Mouse (Mus musculus): ENCODE results near the gene Snx29. TPM values are rescaled to one million over a fixed set of nuclear protein-coding genes. Genes with fewer than 3 reads are reported as not detected.

Gene Snx29
- total RNA-seq, 2 experiments from 2014 or later, result 32.1 to 33.4 TPM

DNA sequence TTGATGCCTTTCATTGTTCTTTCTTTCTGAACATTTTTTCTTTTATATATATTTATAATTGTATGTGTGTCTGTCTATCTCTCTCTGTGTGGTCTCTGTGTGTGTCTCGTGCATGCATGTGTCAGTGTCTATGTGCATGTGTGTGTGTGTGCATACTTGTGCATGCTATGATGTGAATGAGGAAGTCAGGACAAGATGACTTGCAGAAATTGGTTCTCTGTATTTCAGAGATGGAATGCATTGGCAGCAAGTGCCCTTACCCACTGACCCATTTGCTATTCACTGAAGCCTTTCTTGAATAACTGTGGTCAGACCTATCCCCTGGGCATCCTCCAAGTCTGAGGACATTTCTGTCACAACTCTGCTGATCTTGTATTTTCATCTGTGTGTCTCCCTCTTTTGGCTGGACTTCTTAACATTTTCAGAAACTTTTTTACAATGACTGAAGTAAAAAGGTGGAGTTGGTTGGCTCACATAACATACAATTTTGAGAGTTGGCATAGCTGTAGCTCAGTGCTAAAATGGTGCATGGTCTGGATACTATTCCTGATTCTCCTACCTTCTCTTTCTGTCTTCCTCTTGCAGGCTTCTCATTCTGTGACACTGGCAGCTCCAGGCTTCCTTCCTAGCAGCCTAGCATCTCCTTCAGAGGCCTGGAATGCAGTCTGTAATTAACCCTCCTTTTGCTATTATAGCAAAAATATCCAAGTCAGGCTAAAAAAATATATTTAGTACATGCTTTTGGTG is 278.8 kb downstream of the Snx29 start:
- DNase-seq (ENCODE audit: extremely low spot score in 1 of 2, low spot score in 2 of 2), result no peak
- intact Hi-C loops (cut with DNase I), result loop anchor here (10.0 kb wide), 1 partner anchor 137 kb away; no protein-coding TSS in a partner anchor

DNA sequence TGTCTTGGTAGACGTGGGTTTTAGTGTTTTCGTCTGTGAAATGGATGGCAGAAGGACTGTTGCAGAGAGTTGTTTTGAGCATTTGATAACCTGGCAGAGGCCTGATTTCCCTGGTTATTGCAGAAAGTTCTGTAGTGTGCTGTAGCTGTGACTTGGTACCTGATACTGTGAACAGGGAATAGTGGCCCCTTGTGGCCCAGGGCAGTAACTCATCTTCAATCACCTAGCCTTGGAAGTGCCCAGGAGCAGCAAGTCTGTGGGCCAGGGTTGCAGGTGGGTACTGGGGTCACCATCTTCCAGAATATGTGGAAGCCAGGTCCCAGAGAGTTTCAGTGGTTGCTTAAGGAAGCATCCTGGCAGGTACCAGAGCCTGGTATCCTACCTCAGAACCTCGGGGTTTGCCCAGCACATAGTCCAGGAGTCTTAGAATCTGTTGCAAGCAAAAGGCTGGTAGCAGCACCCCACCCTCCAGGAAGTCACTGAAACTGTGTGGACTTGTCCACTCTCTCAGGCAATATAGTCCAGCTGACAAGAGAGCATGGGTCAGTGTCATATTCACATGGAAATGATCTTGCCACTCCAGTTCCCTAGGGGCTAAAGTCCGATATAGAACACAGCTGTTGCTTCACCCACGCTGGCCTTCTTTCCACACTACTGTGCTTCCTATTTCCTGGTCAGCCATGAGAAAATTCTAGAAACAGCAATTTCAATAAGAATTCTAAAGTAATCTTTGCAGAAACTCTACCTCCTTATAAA is 281.1 kb downstream of the Snx29 start:
- peak in 1 of 2 experiments; percentile 39 for DNase-seq (ENCODE audit: extremely low spot score in 1 of 2, low spot score in 2 of 2)
- intact Hi-C loops (cut with DNase I), result loop anchor here (10.0 kb wide), 1 partner anchor 139 kb away; no protein-coding TSS in a partner anchor

DNA sequence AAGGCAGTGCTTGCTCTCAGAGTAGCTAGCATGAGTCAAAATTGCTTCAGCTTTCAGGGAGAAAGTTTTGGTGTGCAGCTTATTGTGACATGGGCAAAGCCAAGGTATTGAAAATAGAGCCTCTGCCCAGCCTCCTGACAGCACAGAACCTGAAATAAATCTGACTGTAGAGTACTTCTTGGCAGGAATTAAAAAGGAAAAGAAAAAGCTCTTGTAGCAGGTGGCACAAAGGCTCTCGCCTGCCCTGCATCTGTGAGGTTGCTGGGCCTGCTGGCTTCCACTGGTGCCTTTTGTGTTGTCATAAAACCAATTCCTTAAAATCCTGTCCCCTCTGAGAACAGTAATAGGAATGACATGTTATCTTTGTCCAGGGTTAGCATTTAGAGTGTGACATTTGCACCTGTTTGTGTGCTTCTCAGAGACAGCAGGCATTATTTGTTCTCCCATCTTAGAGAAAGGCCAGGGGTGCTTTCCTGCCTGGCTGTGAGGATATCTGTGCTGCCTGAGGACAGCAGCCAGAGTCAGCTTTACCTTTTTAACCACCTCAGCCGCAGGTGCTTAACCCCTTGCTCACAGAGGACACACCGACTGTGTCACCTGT is 289.9 kb downstream of the Snx29 start:
- no peak for DNase-seq (ENCODE audit: extremely low spot score in 1 of 2, low spot score in 2 of 2)
- intact Hi-C loops (cut with DNase I), result no loop called here

DNA sequence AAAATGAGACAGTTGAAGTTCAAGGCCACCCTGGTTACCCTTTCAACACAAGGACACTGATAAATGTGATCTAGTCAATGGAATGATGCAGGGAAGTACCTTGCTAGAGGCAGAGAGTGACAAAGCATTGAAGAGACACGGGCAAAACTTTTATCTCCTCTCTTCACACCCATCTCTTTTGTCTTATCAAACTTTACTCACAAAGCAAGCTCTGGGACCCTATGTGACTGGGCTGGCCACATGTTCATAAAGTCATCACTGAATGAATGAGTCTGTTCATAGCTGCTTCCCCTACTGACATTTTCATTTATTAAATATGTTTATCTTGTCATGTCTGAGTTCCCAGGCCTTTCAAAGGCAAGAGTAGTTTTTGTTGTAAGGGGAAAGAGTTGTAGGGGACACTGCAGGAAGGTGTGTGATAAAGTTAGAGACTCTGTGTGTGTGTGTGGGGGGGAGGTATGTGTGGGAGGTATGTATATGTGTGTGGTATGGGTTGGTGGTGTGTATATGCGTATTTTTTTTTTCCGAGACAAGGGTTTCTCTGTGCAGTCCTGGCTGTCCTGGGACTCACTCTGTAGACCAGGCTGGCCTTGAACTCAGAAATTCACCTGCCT is 291.8 kb downstream of the Snx29 start:
- intact Hi-C loops (cut with DNase I), result no loop called here
- DNase-seq (ENCODE audit: extremely low spot score in 1 of 2, low spot score in 2 of 2), result no peak

- no peak for DNase-seq (ENCODE audit: extremely low spot score in 1 of 2, low spot score in 2 of 2)
- intact Hi-C loops (cut with DNase I), result no loop called here
Observed at GRCm38 (mm10) chr16:11615633-11616032, 292.9 kb downstream of the Snx29 start.

GRCm38 (mm10) chr16:11619951-11620350 is 297.2 kb downstream of the Snx29 start:
- no peak for DNase-seq (ENCODE audit: extremely low spot score in 1 of 2, low spot score in 2 of 2)
- intact Hi-C loops (cut with DNase I), result no loop called here

DNA sequence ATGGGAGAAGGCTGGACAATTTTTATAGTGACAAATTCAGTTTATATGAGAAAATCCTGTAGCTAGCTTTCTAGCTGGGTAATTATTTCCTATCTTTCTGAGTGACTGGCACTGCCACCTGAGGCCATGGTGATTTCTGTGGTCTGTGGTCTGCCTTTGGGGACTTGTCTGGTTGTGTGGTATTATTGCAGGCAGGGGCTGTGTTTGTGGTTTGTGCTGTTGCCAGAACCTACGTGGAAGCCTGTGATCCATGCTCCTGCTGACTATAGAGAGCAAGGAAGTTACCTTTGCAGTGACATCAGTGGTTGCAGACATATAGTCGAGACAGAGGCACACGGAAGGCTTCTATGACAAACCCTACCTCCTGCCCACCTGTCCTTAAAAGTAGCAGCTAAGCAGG is 298.3 kb downstream of the Snx29 start:
- no peak for DNase-seq (ENCODE audit: extremely low spot score in 1 of 2, low spot score in 2 of 2)
- intact Hi-C loops (cut with DNase I), result no loop called here

- intact Hi-C loops (cut with DNase I), result no loop called here
- DNase-seq (ENCODE audit: extremely low spot score in 1 of 2, low spot score in 2 of 2), result no peak
Observed at GRCm38 (mm10) chr16:11621664-11622063, 299.0 kb downstream of the Snx29 start.

GRCm38 (mm10) chr16:11623032-11623431 is 300.3 kb downstream of the Snx29 start:
- no peak for DNase-seq (ENCODE audit: extremely low spot score in 1 of 2, low spot score in 2 of 2)
- intact Hi-C loops (cut with DNase I), result no loop called here

GRCm38 (mm10) chr16:11624121-11624520 is 301.4 kb downstream of the Snx29 start:
- intact Hi-C loops (cut with DNase I), result no loop called here
- no peak for DNase-seq (ENCODE audit: extremely low spot score in 1 of 2, low spot score in 2 of 2)

DNA sequence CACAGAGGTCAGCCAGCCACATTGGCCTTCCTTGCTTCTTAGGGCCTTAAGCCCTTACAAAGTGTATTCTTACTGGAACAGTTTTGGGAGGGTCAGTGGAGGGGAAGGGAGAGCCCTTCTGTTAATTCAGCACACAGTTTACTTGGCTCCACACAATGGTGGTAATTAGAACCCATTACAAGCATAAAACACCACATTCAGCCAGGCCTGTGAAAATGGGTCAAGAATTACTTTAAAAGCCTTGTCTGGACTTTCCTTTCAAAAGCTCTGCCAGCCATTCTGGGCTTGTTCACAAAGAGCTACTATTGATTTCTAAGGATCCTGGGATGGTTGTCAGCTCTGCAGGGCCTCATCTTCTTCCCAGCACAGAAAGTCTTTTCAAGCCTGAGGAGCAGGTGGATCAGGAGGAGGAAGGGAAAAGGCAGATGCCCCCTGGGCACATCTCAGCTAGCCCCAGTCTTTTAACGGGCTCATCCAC is 303.3 kb downstream of the Snx29 start:
- intact Hi-C loops (cut with DNase I), result no loop called here
- peak in 1 of 2 experiments; percentile 52 for DNase-seq (ENCODE audit: extremely low spot score in 1 of 2, low spot score in 2 of 2)

GRCm38 (mm10) chr16:11626616-11627015 is 303.9 kb downstream of the Snx29 start:
- intact Hi-C loops (cut with DNase I), result no loop called here

GRCm38 (mm10) chr16:11627866-11628638 is 305.3 kb downstream of the Snx29 start:
- no peak for DNase-seq (ENCODE audit: extremely low spot score in 1 of 2, low spot score in 2 of 2)
- intact Hi-C loops (cut with DNase I), result no loop called here

More at GRCm38 (mm10) chr16:11626616-11627015, 303.9 kb downstream of the Snx29 start:
- no peak for DNase-seq (ENCODE audit: extremely low spot score in 1 of 2, low spot score in 2 of 2)

DNA sequence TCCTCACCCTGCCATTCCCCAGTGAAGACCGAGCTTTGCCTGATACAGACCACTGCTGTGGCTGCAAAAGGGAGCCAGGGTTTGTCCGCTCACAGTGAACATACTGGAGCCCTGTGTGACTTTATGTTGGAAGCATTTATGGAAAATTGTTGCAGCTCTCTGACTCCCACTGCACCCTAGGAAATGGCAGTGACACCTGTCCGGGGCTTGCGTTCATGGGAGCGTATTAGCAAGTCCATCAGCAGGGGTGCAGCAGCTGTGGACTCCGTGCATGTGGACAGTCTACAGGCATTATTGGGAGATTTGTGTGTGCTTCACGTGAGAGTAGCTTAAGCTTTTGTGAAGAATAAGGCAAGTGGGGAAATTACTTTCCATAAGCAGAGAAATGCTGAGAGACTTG is 307.0 kb downstream of the Snx29 start:
- DNase-seq (ENCODE audit: extremely low spot score in 1 of 2, low spot score in 2 of 2), result no peak
- intact Hi-C loops (cut with DNase I), result no loop called here

- intact Hi-C loops (cut with DNase I), result no loop called here
- no peak for DNase-seq (ENCODE audit: extremely low spot score in 1 of 2, low spot score in 2 of 2)
Observed at GRCm38 (mm10) chr16:11630489-11630888, 307.8 kb downstream of the Snx29 start.

DNA sequence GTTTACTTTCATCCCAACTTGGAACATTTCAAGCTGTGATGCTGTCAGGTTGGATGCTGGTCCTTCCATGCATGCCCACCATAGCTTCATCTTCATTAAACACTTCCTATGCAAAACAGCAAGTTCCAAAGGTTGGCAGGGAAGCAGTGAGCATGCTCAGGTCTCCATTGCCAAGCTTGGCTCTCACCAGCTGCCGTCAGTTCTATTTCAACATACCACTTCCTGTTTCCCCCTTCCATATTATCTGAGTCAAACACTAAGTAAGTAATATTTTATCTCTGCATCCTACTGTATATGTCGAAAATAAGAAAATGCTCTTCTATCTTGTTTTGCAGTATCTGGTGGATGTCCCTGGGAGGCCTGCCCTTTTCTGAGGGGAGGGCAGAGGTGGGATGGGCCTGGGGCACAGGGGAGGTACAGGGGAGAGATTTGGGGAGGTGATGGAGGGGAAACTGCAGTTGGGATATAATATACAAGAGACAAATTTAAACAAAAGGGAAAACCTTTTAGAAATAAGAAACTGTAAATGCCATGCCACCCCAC is 309.6 kb downstream of the Snx29 start:
- DNase-seq (ENCODE audit: extremely low spot score in 1 of 2, low spot score in 2 of 2), result no peak
- intact Hi-C loops (cut with DNase I), result no loop called here

DNA sequence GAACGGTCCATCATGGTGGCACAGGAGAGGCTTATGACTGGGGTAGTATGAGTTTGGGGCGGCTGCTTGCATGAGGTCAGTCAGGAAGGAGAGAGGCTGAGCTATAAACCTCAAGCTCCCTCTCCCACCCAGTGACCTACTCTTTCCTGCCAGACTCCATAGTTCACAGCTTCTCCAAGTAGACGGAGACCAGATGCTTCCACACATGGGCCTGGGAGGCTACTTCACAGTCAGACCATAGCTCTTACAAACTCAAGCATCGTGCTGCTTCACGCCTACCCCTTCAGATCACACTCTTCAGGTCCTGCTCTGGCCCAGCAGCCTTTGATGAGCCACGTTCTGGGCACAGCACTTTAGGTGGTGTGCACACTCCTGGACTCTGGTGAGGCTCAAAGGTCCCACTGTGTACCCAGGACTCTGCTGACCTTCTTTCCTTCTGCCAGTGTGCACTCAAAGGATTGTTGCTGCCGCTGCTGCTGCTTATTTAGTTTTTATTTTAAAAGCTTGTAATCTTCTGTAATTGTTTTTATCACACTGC is 313.6 kb downstream of the Snx29 start:
- no peak for DNase-seq (ENCODE audit: extremely low spot score in 1 of 2, low spot score in 2 of 2)
- intact Hi-C loops (cut with DNase I), result no loop called here

DNA sequence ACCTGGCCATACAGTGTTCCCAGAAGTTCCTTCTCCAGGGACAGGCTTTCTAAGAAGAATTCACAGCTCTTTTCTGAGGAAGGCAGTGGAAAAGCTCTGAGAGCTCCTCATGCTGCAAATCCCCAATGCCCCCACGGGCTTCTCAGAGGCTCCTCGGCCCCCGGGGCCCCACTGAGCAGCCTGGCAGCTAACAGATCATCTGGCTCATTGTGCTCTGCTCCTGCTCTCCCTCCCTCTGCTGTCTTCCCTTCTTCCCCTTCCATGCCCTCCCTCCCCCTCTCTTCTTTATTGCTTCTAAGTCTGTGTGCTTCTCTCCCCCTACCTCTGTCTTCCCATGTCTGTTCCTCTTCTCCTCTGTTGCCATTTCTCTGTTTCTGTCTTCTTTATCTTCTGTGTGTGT is 314.2 kb downstream of the Snx29 start:
- intact Hi-C loops (cut with DNase I), result no loop called here
- no peak for DNase-seq (ENCODE audit: extremely low spot score in 1 of 2, low spot score in 2 of 2)

All from left cerebral cortex, postnatal 10 days (tissue).